Mouse (Mus musculus) limb, embryonic 14.5 days (tissue): ENCODE data around the gene Zfy2. TPM values are rescaled to one million over a fixed set of nuclear protein-coding genes. Genes with fewer than 3 reads are reported as not detected.

Experiments
- ATAC-seq: fragments of 200-750 bp; cut with Nextera tagmentation; 2 replicates; pipeline ENCODE4 v1.8.0; 2017; ENCODE audit warnings: low read depth, moderate number of reproducible peaks, moderate TSS enrichment; ENCODE audit not compliant: low FRiP score
- DNase-seq: peaks from one replicate; pipeline ENCODE4 v3.0.0-alpha.2; 2015; ENCODE audit warnings: low spot score
- H3K27ac ChIP-seq: fragments of 300-500 bp; sonication (generic); replicated peaks from 2 replicates; pipeline ENCODE4 v1.5.1; 2014; ENCODE audit warnings: low read depth, mild to moderate bottlenecking, low read length, moderate library complexity, mixed read lengths
- H3K27me3 ChIP-seq: fragments of 300-500 bp; sonication (generic); 2 replicates; pipeline ENCODE4 v1.6.1; 2014; ENCODE audit warnings: low read length, mixed read lengths; ENCODE audit not compliant: control insufficient read depth, insufficient read depth
- H3K36me3 ChIP-seq: fragments of 300-500 bp; sonication (generic); 2 replicates; pipeline ENCODE4 v1.6.1; 2014; ENCODE audit warnings: mild to moderate bottlenecking, low read length, moderate library complexity, mixed read lengths; ENCODE audit not compliant: control insufficient read depth, insufficient read depth
- H3K4me1 ChIP-seq: fragments of 300-500 bp; sonication (generic); 2 replicates; pipeline ENCODE4 v1.6.1; 2014; ENCODE audit warnings: antibody characterized with exemption, low read length, mixed read lengths; ENCODE audit not compliant: control insufficient read depth, insufficient read depth
- H3K4me2 ChIP-seq: fragments of 300-500 bp; sonication (generic); replicated peaks from 2 replicates; pipeline ENCODE4 v1.6.1; 2014; ENCODE audit warnings: low read depth, mild to moderate bottlenecking, low read length, moderate library complexity; ENCODE audit not compliant: severe bottlenecking
- H3K4me3 ChIP-seq: fragments of 300-500 bp; sonication (generic); replicated peaks from 2 replicates; pipeline ENCODE4 v1.5.1; 2014; ENCODE audit warnings: low read length
- H3K9ac ChIP-seq: fragments of 300-500 bp; sonication (generic); 2 replicates; pipeline ENCODE4 v1.6.1; 2014; ENCODE audit warnings: mild to moderate bottlenecking, low read depth, low read length, moderate library complexity; ENCODE audit not compliant: severe bottlenecking
- H3K9me3 ChIP-seq: fragments of 300-500 bp; sonication (generic); 2 replicates; pipeline ENCODE4 v1.6.1; 2016; ENCODE audit warnings: low read length; ENCODE audit not compliant: control insufficient read depth
- POLR2A ChIP-seq: fragments of 200-500 bp; IDR thresholded peaks from 2 replicates; pipeline ENCODE4 v1.8.0; 2012; ENCODE audit warnings: inconsistent platforms, mild to moderate bottlenecking, moderate library complexity, borderline replicate concordance; ENCODE audit not compliant: insufficient read depth, insufficient read length; ENCODE audit errors: extremely low read depth
- WGBS: fragments of 180-500 bp; shearing (Covaris S2); extraction: QIAGEN DNeasy Blood & Tissue Kit; methylation state at CpG from one replicate; pipeline ENCODE4 v1.1.7; 2014; 5-methylcytosine and 5-hydroxymethylcytosine counted together
- polyA plus RNA-seq, 2 experiments: library from polyadenylated mRNA; depleted of rRNA in 1 of 2; stranded (reverse) in 1 of 2; unstranded in 1 of 2; fragments of >200 nt; fragmentation: Nextera tagmentation in 1 of 2; extraction: Ambion mirVana in 1 of 2; gene quantifications; 2 replicates each; pipeline versions ENCODE4 v1.2.1 to v1.2.3; 2012 to 2014

Gene Zfy2
- polyA plus RNA-seq (2012; rRNA removed) (not detected in 2 replicates), polyA plus RNA-seq (2014; fragmentation: Nextera tagmentation; extraction: Ambion mirVana) (not detected in 2 replicates)

GRCm38 (mm10) chrY:2170309-2170708 is at the start of gene Zfy2:
TSS of gene Zfy2 (minus strand) at chrY:2170409.
- no peak within 1 kb of the TSS for H3K4me2 ChIP-seq
- no peaks in the 10 kb centered on the region for H3K36me3 ChIP-seq
- no peak within 1 kb of the TSS for H3K27ac ChIP-seq
- H3K9me3 ChIP-seq = no peaks in the 10 kb centered on the region
- H3K27me3 ChIP-seq = no peaks in the 10 kb centered on the region
- ATAC-seq (no peak), DNase-seq (no peak)
- no peak within 1 kb of the TSS for H3K4me3 ChIP-seq
- H3K4me1 ChIP-seq = no peaks in the 10 kb centered on the region
- no peak within 1 kb of the TSS for H3K9ac ChIP-seq
- 80% methylated on average over 1 of the region's 2 CpGs for WGBS
- no peak for TF ChIP-seq POLR2A
